Mouse (Mus musculus) intestine, embryonic 14.5 days (tissue): Measurements from ENCODE around the gene Dcpp2. TPM values are rescaled to one million over a fixed set of nuclear protein-coding genes. Genes with fewer than 3 reads are reported as not detected.
"Not testable (repeated sequence)": the region's sequence is repeated elsewhere in the genome, so short reads cannot be mapped to it uniquely, and the experiment has no call there.

Experiments used
- ATAC-seq: fragments of 200-750 bp; cut with Nextera tagmentation; replicated peaks from 2 replicates; pipeline ENCODE4 v1.8.0; 2017; ENCODE audit warnings: low read depth, moderate number of reproducible peaks, moderate TSS enrichment, moderate library complexity; ENCODE audit not compliant: low FRiP score, low TSS enrichment
- DNase-seq: peaks from one replicate; pipeline ENCODE4 v3.0.0-alpha.2; 2018; ENCODE audit warnings: low spot score
- H3K27ac ChIP-seq: fragments of 300-500 bp; sonication (generic); 2 replicates; pipeline ENCODE4 v1.5.1; 2014; ENCODE audit warnings: low read depth, mild to moderate bottlenecking, control low read depth
- H3K27me3 ChIP-seq: fragments of 300-500 bp; sonication (generic); replicated peaks from 2 replicates; pipeline ENCODE4 v1.6.1; 2014; ENCODE audit warnings: low read length, control low read depth; ENCODE audit not compliant: control insufficient read depth, insufficient read depth
- H3K36me3 ChIP-seq: fragments of 300-500 bp; sonication (generic); 2 replicates; pipeline ENCODE4 v1.6.1; 2014; ENCODE audit warnings: low read length, control low read depth; ENCODE audit not compliant: control insufficient read depth, insufficient read depth
- H3K4me1 ChIP-seq: fragments of 300-500 bp; sonication (generic); replicated peaks from 2 replicates; pipeline ENCODE4 v1.6.1; 2014; ENCODE audit warnings: low read length, control low read depth, mixed read lengths; ENCODE audit not compliant: control insufficient read depth, insufficient read depth
- H3K4me2 ChIP-seq: fragments of 300-500 bp; sonication (generic); 2 replicates; pipeline ENCODE4 v1.6.1; 2014; ENCODE audit warnings: low read length
- H3K4me3 ChIP-seq: fragments of 300-500 bp; sonication (generic); 2 replicates; pipeline ENCODE4 v1.5.1; 2014; ENCODE audit warnings: low read depth, low read length, control low read depth, mixed read lengths
- H3K9ac ChIP-seq: fragments of 300-500 bp; sonication (generic); 2 replicates; pipeline ENCODE4 v1.6.1; 2014; ENCODE audit warnings: mild to moderate bottlenecking, low read length
- H3K9me3 ChIP-seq: fragments of 300-500 bp; sonication (generic); 2 replicates; pipeline ENCODE4 v1.6.1; 2016; ENCODE audit warnings: low read length, control low read depth; ENCODE audit not compliant: control insufficient read depth
- WGBS: fragments of 180-500 bp; shearing (Covaris S2); extraction: QIAGEN DNeasy Blood & Tissue Kit; methylation state at CpG from one replicate; pipeline ENCODE4 v1.1.7; 2014; 5-methylcytosine and 5-hydroxymethylcytosine counted together
- polyA plus RNA-seq: library from polyadenylated mRNA; unstranded; fragments of >200 nt; fragmentation: Nextera tagmentation; extraction: Ambion mirVana; gene quantifications from 2 replicates; pipeline ENCODE4 v1.2.1, GENCODE M21; 2014

The Dcpp2 gene
- not detected in 2 replicates for polyA plus RNA-seq

- not testable (repeated sequence) for H3K4me2 ChIP-seq, H3K4me3 ChIP-seq, ATAC-seq, H3K27me3 ChIP-seq, H3K27ac ChIP-seq, H3K9me3 ChIP-seq, DNase-seq, H3K4me1 ChIP-seq, H3K36me3 ChIP-seq, H3K9ac ChIP-seq
- 69% methylated on average over 4 of the region's 4 CpGs for WGBS
Measured at GRCm38 (mm10) chr17:23880576-23880975, at the start of gene Dcpp2, which contains the start of gene Dcpp1. Dcpp2 (plus strand) TSS chr17:23880880. Dcpp1 (plus strand) TSS chr17:23880876.

DNA sequence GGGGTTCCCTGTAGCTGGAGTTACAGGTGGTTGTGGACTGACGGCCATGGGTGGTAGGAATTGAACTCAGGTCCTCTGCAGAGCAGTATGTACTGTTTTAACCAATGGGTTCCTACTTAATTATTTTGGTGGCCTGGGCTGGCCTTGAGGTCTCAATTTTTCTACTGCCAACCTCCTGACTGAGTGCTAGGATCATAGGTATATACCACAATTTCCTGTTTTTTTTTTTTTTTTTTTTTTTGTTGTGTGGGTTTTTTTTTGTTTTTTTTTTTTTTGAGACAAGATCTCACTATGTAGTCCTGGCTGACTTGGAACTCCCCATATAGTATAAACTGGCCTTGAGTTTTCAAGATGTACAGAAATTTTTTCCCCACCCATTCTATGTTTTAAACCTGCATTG, 49.5 kb upstream of the Dcpp2 start:
- Histone ChIP-seq H3K4me3 (no peak overlapping the region), H3K27me3 (0 out of 2 replicates have a peak, but pooled peaks cover 11% of the 10 kb centered on the region), H3K4me1 (peaks cover 17% of the 10 kb centered on the region), H3K9ac (no peak overlapping the region), H3K4me2 (no peak overlapping the region), H3K36me3 (peaks cover 12% of the 10 kb centered on the region), H3K27ac (no peak overlapping the region), H3K9me3 (0 out of 2 replicates have a peak, but pooled peaks cover 2% of the 10 kb centered on the region)
- ATAC-seq (no peak), DNase-seq (no peak)
- 97% methylated on average over 1 of the region's 1 CpGs for WGBS

DNA sequence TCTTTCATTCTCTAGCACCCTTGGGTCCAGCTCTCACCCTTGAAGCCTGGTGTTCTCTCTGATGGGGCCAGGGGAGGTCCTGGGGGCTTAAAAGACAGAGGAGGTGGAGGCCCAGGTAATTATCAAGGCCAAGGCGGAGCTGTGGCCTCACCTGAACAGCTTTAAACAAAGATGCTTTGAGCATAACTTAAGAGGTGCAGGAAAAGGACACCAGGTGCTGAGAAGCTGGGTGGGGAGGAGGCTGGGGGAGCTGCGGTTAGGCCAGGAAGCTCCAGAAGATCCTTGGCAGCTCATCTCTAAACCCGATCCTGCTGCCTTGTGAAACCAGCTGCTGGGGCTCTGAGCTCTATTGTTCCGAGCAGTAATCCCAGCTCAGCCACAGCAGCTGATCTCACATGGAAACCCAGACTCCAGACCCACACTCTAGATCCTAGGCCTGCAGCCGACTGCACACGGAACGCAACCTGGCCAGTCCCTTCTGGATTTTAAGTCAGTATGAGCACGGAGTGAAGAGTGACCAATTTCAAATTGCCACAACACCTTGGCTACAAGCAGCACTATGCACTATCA, 44.6 kb upstream of the Dcpp2 start, which contains the start of gene Prss33:
Prss33 (minus strand) TSS at position 51 of the 570 bp plus-strand sequence.
- no peak within 1 kb of the TSS for H3K4me3 ChIP-seq
- WGBS: 70% methylated on average over 8 of the region's 8 CpGs

GRCm38 (mm10) chr17:23841145-23841544, 39.5 kb upstream of the Dcpp2 start:
- H3K9ac ChIP-seq: no peak overlapping the region
- H3K4me2 ChIP-seq: no peak overlapping the region
- H3K4me1 ChIP-seq: no peaks in the 10 kb centered on the region
- no peak overlapping the region for H3K27ac ChIP-seq
- WGBS: 26% methylated on average over 4 of the region's 4 CpGs
- no peaks in the 10 kb centered on the region for H3K27me3 ChIP-seq
- H3K36me3 ChIP-seq: no peaks in the 10 kb centered on the region
- H3K9me3 ChIP-seq: no peaks in the 10 kb centered on the region
- ATAC-seq (no peak), DNase-seq (peak; percentile 76)
- no peak overlapping the region for H3K4me3 ChIP-seq

More for the DNA sequence above, 44.6 kb upstream of the Dcpp2 start, which contains the start of gene Prss33:
- Histone ChIP-seq H3K27ac (no peak within 1 kb of the TSS), H3K36me3 (no peaks in the 10 kb centered on the region), H3K27me3 (0 out of 2 replicates have a peak, but pooled peaks cover 7% of the 10 kb centered on the region), H3K9me3 (no peaks in the 10 kb centered on the region), H3K4me2 (no peak within 1 kb of the TSS), H3K9ac (no peak within 1 kb of the TSS), H3K4me1 (no peaks in the 10 kb centered on the region)
- DNase-seq (no peak), ATAC-seq (no peak)

GRCm38 (mm10) chr17:23843141-23843811, 37.4 kb upstream of the Dcpp2 start:
- Histone ChIP-seq H3K9ac (no peak overlapping the region), H3K9me3 (no peaks in the 10 kb centered on the region), H3K4me1 (no peaks in the 10 kb centered on the region), H3K27ac (no peak overlapping the region), H3K4me2 (peak overlapping the region; percentile 35; the same call in 1 of the 2 replicates), H3K27me3 (no peaks in the 10 kb centered on the region), H3K36me3 (no peaks in the 10 kb centered on the region), H3K4me3 (no peak overlapping the region)
- WGBS: 48% methylated on average over 23 of the region's 23 CpGs
- DNase-seq (no peak), ATAC-seq (0 out of 2 replicates have a peak, but pooled peaks have one; percentile 32)

DNA sequence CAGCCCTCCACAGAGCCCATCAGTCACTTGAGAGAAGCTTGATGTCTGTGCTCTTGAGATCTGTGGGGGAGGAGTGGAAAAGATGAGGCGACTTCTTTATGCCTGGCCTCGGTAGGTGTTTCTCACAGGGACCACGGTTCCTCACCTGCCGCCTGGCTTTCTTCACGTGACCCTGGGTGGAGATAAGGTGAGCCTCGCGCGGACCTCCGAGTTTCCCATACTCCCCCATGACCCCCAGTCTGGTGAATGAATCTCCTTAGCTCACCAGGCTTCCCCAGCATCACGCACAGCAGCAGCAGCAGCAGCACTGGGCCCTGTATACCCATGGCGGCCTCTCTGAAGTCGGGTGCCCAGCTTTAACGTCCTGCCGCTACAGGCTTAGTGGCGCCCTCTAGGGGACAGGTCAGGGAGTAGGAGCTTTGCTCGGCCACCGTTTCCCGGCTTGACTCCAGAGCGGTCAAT, 36.8 kb upstream of the Dcpp2 start, which contains the start of the genes Prss32 and Prss41:
Prss32 (plus strand) TSS at position 44 of the 462 bp plus-strand sequence.
Prss41 (minus strand) TSS at position 361 of the 462 bp plus-strand sequence.
- Histone ChIP-seq H3K4me1 (no peaks in the 10 kb centered on the region), H3K27ac (no peak within 1 kb of the TSS), H3K36me3 (no peaks in the 10 kb centered on the region), H3K9me3 (no peaks in the 10 kb centered on the region), H3K4me2 (peak within 1 kb of the TSS; percentile 35), H3K4me3 (no peak within 1 kb of the TSS), H3K9ac (no peak within 1 kb of the TSS), H3K27me3 (no peaks in the 10 kb centered on the region)
- ATAC-seq: peak; percentile 38; the same call in 1 of the 2 replicates
- WGBS: 11% methylated on average over 19 of the region's 19 CpGs
- peak; percentile 71 for DNase-seq

GRCm38 (mm10) chr17:23850028-23850427, 30.7 kb upstream of the Dcpp2 start:
- Histone ChIP-seq H3K36me3 (no peaks in the 10 kb centered on the region), H3K4me3 (no peak overlapping the region), H3K9me3 (no peaks in the 10 kb centered on the region), H3K4me2 (no peak overlapping the region), H3K9ac (no peak overlapping the region), H3K27ac (no peak overlapping the region), H3K27me3 (no peaks in the 10 kb centered on the region), H3K4me1 (no peaks in the 10 kb centered on the region)
- DNase-seq (no peak), ATAC-seq (no peak)
- 63% methylated on average over 2 of the region's 2 CpGs for WGBS

DNA sequence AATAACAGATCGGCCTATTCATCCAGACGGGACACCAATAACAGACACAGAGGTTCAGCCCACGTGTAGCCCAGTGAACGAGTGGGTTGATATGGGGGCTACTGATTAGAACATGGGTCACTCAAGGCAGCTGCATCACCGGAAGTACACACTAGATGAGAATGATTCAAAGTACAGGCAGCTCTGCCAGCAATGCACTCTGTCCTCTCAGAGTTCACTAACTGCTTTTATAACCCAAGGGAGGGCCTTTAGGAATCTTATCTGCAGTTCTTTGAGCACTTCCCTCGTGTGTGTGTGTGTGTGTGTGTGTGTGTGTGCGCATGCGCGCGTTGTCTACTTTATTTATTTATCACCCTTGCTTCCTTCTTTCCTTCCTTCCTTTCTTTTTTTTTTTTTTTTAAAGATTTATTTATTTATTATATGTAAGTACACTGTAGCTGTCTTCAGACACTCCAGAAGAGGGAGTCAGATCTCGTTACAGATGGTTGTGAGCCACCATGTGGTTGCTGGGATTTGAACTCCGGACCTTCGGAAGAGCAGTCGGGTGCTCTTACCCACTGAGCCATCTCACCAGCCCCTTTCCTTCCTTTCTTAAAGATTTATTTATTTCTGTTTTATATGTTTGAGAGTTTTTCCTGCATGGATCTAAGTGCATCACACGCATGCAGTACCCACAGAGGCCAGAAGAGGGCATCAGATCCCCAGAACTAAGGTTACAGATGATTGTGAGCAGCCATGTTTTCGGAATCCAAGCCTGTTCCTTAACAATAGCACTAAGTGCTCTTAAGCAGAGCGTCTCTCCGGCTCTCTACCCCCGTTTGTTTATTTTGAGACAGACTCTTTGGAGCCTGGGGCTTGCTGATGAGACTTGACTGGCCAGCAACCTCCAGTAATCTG, 29.6 kb upstream of the Dcpp2 start:
- no peak overlapping the region for H3K9ac ChIP-seq
- H3K9me3 ChIP-seq: no peaks in the 10 kb centered on the region
- H3K27ac ChIP-seq: no peak overlapping the region
- no peaks in the 10 kb centered on the region for H3K4me1 ChIP-seq
- DNase-seq: peak; percentile 84
- H3K4me2 ChIP-seq: no peak overlapping the region
- ATAC-seq: peak; percentile 62
- H3K27me3 ChIP-seq: no peaks in the 10 kb centered on the region
- no peaks in the 10 kb centered on the region for H3K36me3 ChIP-seq
- no peak overlapping the region for H3K4me3 ChIP-seq
- WGBS: 57% methylated on average over 18 of the region's 19 CpGs
